Mouse (Mus musculus) testis, postnatal 10 days (tissue): Measurements from ENCODE around the gene Kif22.
"Not testable (repeated sequence)": the region's sequence is repeated elsewhere in the genome, so short reads cannot be mapped to it uniquely, and the experiment has no call there.

Experiments used
- DNase-seq: peaks from one replicate; pipeline ENCODE4 v3.0.0; 2021; ENCODE audit warnings: low spot score

Gene Kif22

DNA sequence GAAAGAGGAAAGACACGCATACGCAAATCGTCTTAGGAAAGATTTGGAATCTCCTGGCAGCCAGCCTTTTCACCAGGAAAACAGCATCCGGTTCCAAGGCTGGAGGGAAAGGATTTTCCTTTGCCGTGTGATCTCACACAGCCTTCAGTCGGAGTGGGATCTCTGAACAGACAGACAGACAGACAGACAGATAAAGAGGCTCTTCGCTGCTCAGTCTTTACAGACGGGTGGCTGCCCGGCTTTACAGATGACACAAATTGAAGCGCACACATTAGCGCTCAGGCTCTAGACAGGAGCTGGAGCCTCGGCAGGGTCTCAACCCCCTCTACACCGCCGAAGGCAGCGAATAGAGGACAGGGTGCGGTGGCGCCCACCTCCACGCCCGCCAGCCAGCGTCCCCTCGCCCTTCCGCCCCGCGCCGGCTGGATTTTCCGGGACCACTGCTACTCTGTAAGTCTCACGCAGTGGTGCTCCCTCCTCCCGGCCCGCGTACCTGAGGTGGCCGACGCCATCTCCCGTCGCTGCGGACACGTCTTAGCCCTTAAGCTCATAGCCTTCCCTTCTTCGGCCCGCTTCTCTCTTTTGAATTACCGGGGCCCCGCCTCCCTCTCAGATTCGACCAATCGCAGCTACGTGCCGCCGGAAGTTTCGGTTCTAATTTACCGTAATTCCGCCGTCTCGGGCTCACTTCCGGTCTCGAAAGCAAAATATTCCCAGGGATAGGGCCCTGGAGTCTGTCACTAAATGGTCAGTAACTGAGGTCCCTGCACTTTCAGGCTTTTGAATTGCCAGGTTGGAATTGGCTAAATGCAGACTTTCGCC, at the start of gene Kif22:
Kif22 (minus strand) TSS at position 621 of the 822 bp plus-strand sequence.
- peak; percentile 94 for DNase-seq

DNA sequence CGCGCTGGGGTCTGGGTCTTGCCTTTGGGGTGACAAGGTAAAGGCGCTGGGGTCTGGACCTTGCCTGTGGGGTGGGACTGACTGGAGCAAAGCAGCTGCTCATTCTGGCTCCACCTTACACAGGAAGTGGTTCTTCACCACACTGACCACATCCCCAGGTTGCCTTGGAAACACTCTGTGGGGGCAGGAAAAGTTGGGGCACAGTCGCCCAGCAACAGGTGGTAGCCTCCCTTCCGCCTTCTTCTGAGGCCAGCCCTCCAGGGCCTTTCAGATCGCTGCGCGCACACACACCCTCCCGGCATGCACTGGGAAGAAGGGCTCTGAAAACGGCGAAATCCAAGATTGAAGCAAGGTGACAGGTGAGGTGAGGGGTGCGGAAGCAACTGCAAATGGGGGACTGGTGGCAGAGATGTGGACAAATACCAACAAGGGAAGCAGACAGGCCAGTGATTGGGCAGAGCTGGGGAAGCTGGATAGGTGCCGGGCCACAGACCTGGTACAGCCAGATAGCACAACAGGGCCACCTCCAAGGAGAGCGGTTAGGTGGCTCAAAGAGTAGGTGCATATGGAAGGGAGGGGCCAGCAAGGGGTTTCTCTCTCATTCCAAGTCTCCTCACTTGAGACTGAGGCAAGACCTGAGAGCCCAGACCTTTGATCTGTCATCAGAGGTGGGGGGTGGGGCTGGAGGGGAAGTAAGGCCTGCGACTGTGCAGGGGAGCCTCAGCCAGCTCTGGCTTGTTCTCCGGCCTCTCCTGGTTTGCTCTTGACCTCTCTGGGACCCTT, 49.0 kb upstream of the Kif22 start, which contains the start of gene AI467606:
AI467606 (plus strand) TSS at position 246 of the 783 bp plus-strand sequence.
- DNase-seq, result no peak

DNA sequence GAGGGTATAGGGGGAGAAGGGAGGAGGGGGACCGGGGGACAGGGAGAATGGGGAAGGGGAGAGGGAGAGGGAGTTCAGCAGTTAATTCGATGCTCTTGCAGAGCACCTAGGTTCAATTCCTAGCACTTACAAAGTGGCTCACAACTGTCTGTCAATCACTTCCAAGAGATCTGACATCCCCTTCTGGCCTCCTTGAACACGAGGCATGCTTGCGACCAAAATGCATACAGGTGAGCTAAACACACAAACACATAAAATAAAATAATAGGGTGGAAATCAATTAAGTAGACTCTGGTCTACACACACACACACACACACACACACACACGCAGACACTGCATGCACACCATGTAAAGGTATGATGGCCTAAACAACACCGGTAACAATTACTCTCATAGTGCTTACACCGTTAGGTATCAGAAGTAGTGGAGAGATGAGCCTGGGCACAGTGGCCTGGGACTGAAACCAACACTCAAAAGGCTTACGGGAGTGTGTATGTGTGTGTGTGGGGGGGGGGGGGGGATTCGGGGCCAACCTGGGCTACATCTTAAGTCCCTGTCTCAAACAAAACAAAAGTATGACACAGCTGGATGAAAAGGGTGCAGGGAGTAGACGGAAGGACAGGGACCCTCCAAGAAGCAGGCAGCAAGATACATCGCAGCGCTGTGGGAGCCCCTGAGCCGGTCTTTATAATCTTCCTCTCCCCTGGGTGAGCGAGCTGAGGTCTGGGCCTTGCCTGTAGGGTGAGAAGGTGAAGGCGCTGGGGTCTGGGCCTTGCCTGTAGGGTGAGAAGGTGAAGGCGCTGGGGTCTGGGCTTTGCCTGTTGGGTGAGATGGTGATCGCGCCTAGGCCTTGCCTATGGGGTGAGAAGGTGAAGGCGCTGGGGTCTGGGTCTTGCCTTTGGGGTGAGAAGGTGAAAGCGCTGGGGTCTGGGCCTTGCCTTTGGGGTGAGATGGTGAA, 48.2 kb upstream of the Kif22 start:
- no peak for DNase-seq

DNA sequence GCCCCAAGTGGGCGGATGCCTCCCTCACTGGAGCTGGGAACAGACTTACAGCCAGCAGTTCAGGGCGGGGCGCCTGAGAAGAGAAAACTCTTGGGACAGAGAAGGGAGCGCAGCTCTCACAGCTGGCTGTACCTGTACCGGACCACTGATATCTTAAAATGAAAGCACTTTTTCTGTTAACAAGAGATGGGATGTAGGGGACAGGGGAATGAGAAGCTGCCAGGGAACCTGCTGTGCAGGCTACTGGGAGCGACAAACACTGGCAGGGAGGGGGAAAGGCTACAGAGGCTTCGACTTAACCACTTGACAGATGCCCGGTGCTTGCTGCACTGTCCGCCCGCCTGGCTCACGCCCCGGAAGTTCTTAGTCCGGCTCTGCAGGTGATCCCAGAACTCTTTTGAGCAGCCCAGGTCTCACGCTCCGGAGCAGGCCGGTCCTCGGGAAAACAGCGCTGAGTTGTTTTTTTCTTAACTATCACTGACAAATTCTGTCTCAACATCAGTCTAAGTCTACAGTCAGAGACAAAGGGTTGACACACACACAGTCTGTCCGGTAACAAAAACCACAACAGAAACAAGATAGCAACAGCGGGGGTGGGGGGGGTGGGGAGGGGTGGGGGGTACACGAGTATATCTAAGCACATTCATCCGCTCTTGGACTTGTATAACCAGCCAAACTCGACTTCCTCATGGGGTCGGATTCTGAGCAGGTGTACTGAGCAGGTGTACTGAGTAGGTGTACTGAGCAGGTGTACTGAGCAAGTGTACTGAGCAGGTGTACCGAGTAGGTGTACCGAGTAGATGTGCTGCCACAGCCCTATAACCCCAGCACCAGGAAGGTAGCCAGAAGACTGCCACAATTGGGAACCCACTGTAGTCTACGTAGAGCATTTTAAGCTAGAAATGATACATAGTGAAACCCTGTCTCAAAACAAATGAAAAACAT, 46.9 kb upstream of the Kif22 start:
- no peak for DNase-seq

DNA sequence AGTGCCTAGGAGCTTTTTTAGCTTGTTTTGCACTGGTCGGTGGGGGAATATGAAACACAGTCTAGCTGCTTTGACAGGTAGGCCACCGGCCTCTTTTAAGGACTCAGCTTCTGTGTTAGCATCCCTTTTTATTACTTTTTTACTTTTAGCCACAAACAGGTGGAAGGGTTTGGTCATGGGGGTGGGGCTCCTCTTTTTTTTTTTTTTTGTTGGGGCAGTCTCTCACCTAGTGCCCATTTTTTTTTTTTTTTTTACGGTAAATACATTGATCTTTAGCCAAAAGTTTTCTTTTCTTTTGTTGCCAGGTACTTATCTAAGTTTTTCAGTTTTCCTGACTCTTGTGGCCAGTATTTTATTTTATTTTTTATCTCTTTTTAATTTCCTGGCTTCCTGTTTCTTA, 45.8 kb upstream of the Kif22 start:
- DNase-seq, result no peak

DNA sequence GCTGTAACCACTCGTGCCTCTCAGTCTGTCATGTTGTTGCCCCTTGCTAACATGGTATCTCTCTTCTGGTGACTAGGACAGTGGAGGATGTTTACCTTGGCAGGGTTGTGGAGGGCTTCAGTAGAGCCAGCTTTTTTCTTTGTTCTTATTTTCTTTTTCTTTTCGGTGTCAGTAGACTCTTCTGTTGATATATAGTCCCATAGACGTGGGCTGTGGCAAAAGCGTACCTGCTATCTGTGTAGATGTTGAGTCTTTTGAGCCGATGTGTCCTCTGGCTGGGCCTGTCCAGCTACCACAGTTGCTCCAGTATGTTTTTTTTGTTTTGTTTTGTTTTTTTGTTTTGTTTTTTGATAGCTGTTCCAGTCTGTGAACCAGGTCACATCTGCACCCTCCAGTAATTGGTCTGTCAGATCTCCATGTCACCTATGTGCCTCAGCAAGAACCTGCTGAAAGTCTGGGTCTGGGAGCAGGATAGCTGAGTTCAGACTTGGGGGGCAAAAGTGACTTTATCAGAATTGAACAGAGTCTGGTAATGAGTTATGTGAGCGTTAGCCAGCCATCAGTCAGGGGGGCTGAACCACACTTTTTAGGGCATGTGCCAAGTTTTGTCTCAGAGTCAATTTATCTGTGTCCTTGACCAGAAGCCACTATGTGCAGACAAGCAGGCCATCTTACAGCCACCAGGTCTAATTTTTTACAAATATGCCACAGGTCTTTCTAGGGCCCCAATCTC, 45.2 kb upstream of the Kif22 start, which contains the start of gene Zg16:
Zg16 (minus strand) TSS at position 51 of the 733 bp plus-strand sequence.
- DNase-seq, result not testable (repeated sequence)

DNA sequence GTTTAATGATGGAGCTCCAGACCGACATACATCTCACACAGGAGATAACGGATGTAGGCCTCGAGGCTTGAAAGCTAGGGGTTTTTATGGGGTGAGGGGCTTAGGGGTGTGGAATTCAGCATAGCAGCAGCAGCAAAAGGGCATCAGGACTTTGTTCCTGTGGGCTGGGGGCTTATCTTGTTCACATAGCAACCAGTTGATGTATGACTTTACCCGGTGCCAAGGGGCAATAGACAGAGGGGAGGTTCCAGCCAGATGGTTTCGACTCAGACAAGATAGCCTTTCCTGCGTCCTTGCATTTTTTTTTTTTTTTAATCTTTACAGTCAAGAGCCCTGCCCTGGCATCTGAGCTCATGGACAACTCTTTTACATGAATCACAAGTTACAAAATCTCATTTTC, 43.5 kb upstream of the Kif22 start:
- not testable (repeated sequence) for DNase-seq

DNA sequence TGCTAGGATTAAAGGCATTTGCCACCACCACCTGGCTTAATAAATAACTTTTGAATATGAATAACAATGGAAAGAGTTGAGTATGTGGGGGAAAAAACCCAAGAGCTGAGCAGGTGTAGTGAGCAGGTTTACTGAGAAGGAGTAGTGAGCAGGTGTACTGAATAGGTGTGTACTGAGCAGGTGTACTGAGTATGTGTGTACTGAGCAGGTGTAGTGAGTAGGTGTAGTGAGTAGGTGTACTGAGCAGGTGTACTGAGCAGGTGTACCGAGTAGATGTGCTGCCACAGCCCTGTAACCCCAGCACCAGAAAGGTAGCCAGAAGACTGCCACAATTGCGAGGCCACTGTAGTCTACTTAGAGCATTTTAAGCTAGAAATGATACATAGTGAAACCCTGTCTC, 42.5 kb upstream of the Kif22 start:
- no peak for DNase-seq

DNA sequence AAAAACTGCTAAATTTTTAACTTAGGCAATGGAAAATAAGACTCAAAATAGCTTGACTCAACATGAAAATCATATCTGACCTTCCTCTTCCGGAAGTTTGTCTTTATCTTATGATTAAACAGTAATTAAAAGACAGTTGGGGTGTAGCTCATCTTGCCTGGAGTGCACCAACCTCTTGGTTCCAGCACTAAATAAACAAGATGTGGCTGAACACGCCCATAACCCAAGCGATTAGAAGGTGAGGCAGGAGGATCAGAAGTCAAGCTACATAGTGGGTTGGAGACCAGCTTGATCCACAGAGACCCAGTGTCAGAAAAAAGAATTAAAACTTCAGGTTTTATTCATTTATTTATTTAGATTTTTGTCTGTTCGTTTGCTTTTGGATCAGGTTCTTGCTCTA, 41.4 kb upstream of the Kif22 start:
- no peak for DNase-seq

DNA sequence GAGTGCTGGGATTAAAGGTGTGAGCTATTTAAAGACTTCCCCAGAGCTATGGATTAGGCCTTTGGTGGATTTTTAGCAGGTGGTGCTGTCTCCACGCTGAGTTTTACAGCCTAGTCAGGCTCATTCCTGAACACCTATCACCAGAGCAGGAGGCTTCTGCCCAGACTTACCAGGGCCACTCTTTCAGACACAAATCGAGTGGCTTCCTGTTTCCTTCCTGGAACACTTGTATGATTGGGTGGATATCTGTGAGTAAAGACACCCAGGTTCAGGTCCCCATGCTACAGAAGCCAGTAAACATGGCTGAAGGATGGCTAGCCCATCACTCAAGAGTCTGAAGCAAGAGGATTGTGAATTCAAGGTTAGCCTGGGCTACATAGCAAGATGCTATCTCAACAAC, 40.7 kb upstream of the Kif22 start:
- DNase-seq, result no peak

DNA sequence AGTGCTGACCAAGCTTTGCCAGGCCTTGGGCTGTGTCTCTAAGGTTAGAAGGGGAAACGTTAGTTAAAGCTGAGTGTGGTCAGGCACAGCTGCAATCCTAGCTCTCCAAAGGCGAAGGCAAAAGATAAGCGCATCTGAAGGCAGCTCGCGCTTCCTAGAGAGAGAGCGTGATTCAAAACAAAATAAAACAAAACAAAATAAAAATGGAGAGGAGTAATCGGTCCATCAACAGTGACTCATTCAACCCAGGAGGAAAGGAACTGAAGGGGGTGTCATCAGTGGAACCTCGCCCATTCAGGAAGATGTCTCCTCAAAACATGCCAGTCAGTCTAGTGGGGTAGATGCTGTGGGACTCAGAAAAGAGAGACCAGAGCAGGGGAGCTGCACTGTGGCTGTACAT, 40.0 kb upstream of the Kif22 start:
- DNase-seq, result no peak

DNA sequence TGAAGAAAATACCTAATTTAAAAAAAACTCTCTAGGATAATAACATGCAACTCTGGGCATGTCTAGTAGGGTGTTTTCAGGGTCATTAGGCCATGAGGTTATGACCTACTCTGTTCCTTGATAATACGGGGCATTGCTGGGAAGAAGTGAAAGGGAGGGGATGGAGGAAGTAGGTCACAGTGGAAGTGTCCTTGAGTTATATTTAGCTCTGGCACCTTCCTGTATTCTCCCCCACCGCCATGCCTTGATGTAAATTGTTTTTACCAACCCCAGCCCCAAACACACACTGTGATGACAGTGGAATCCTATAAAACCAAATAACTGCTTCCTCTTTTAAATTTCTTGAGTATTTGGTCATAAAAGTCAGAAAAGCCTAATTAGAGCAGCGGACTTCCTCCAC, 37.8 kb upstream of the Kif22 start:
- no peak for DNase-seq

DNA sequence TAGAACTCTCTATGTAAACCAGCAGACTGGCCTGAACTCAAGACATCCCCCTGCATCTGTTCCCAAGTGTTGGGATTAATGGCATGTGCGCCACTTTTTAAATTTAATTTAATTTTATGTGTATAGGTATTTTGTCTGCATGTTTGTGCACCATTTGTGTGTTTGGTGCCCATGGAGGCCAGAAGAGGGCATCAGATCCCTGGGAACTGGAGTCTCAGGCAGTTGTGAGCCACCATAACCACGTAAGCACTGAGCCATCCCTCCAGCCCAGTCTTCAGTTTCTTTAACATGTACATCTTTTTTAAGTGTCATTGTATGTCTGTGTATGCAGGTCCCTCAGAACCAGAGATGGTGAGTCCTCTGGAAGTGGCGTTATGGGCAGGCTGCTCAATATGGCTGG, 35.4 kb upstream of the Kif22 start:
- DNase-seq, result no peak

DNA sequence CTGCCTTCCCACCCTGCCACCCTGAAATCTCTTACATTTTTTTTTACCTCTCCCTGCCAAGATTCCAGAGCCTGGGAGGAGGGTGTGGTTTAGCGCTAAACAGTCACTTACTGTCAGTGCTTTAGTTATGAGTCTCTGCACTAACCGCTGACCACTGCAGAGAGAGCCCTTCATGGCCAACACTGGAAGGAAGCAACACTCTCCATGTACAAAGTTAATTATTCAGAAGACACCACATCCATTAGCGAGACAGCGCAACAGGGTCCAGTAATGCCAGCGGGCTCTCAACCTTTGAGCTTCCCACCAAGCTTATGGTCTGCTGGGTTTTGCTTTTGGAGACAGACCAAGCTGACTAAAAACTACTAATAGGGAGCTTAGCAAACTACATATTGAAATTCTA, 33.9 kb upstream of the Kif22 start:
- DNase-seq, result no peak

DNA sequence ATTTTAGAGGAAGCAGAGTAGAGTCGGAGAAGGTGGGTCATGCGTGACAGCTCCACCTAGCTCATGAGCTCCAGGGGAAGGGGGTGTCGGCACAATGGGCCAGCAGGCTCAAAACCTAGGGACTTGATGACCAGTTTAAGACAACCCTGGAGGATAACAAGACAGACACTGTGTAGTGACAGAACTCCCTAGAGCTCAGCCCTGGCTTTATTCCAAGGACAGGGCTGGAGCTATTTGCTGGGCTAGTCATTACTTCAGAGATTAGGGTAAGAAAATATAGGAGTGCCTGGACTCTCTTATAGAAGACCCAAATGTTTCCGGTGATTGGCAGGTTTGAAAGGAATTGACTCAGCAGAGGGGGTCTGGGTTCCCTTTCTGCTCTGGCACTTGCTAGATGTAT, 30.9 kb upstream of the Kif22 start:
- no peak for DNase-seq

DNA sequence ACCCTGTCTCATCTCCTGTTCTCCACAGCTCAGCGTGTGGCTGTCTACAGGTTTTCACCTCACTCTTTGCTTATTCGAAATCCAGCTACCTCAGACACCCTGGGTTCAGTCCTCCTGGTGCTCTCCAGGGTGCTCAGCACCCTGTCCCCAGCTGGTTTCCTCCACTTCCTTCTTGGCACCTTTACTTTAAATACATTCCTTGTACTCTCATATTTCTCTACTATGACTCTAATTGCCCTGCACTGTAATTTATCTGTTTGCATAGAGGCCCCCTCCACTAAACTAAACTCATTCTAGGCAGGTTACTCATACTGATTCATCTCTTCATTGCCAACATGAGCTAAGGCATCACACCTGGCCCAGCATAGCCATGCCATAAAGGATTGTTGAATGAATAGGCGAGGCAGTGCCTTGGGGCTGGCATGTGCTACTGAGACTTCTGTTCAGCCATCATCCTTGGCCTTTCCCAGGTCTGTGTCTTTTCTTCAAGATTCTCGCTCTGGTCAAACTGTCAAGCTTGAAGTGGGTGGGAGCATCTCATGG, 28.7 kb upstream of the Kif22 start:
- DNase-seq, result no peak

DNA sequence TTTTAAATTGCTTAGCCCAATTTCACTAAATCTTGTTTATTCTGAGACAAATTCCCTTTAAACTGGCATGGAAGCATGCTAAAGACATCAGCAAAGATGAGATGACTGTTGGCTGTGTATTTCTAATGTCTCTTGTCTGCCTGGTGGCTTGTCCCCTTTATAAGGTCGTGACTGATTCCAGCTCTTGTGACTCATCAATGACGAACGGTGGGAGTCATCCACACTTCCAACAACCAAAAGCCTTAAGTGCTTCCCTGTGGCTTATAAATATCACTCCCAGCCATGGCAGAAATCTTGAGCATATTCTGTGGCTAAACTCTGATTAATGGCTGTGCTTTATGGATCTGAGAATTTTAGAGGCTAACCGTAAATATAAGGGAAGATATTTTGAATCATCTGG, 24.0 kb upstream of the Kif22 start:
- DNase-seq, result no peak

DNA sequence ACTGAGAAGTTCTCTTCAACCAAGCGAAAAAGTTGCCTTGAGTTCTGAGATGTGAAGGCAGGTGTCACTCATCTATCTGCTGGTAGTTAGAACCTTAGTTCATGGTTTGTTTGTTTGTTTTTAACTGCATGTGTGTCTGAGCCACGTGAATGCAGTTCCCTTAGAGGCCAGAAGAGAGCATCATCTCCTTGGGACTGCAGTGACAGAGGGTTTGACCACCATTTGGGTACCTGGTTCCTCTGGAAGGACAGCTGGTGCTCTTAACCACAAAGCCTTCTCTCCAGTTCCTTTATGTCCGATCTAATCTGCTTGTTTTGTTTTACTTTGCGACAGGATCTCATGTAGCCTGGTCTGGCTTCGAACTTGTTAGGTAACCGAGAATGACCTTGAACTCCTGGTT, 23.3 kb upstream of the Kif22 start:
- no peak for DNase-seq

DNA sequence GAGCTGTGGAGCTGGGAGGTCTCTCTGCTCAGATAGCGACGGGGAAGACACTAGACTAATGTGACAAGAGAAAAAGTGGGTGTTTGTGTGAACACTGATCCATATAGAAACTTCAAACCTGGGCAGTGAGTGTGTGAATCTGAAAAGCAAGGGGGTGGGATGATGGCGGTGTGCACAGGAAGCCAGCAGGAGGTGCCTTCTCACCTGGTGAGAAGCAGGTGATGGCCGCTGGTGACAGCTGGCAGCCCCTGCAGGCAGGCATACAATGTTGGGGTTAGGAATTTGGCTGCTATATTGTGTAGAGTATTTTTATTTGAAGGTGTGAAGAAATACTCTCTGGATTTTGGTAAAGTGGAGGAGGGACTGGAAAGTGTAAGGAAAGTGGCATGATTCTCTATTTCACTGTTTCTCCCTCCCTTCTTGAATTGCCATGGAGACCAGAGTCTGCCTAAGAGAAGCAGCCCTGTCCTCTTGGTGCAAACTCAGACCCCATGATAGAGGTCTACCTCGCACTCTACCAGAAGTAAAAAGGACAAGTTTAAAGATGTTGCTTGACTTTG, 12.8 kb upstream of the Kif22 start:
- no peak for DNase-seq

DNA sequence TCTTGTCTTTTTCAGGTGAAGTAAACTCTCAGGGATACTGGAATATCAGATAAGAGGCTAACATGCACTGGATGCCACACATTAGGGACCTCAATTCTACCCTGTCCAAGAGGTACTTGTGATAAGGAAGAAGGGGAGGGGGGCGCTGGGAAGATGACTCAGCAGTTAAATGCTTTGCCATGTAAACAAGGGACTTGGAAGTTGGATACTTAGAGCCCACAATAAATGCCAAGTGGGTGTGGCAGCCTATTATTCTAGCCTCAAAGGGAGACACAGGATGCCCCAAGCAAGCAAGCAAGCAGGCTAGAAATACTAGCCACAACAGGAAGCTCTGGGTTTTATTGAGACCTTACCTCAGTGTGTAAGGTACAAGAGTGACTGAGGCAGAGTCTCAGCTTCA, 11.0 kb downstream of the Kif22 start:
- DNase-seq, result no peak
